Mouse (Mus musculus) liver, postnatal 0 days (tissue): Measurements from ENCODE around the gene Cttn.

Experiments used
- CTCF ChIP-seq: sonication (generic); IDR thresholded peaks from 2 replicates; pipeline ENCODE4 v1.5.1; 2016; ENCODE audit warnings: antibody characterized with exemption, low read depth
- EP300 ChIP-seq: IDR thresholded peaks from 2 replicates; pipeline ENCODE4 v1.6.1; 2016; ENCODE audit warnings: antibody characterized with exemption, low read depth, mild to moderate bottlenecking

- TF ChIP-seq EP300, result no peak
- peak; percentile 32 for TF ChIP-seq CTCF
Observed at GRCm38 (mm10) chr7:144469181-144469641, 1.6 kb downstream of the Cttn start.
